Mouse (Mus musculus) ES-E14 (cell line): Measurements from ENCODE around the gene Ikzf4.

Source experiments
- MAFK ChIP-seq: IDR thresholded peaks from 2 replicates; pipeline ENCODE4 v1.6.1; 2014; ENCODE audit warnings: mild to moderate bottlenecking, low read depth, low read length, inconsistent platforms; ENCODE audit not compliant: insufficient read depth
- ZNF384 ChIP-seq: IDR thresholded peaks from 2 replicates; pipeline ENCODE4 v1.6.1; 2012; ENCODE audit warnings: low read depth, low read length, inconsistent platforms

- TF ChIP-seq ZNF384 (no peak), MAFK (no peak)
These were observed 59.2 kb downstream of the Ikzf4 start for GRCm38 (mm10) chr10:128586546-128586945.
